Mouse (Mus musculus) forebrain, embryonic 15.5 days (tissue): ENCODE results near the gene Cbx6. TPM values are rescaled to one million over a fixed set of nuclear protein-coding genes. Genes with fewer than 3 reads are reported as not detected.

ENCODE experiments used
- polyA plus RNA-seq: library from polyadenylated mRNA; unstranded; fragments of >200 nt; fragmentation: Nextera tagmentation; extraction: Ambion mirVana; gene quantifications from 2 replicates; pipeline ENCODE4 v1.2.1, GENCODE M21; 2015

The Cbx6 gene
- polyA plus RNA-seq, 1 experiment from 2014 or later, result 52.7 TPM

Other genes starting within 250 kb of the Cbx6 start
- 0.59 and 0.67 TPM in 2 replicates for gene Dmc1, start 229.6 kb downstream of the Cbx6 start, polyA plus RNA-seq
- 4.7 and 5.2 TPM in 2 replicates for gene Fam227a, start 175.7 kb downstream of the Cbx6 start, polyA plus RNA-seq
- 116 and 124 TPM in 2 replicates for gene Cby1, start 175.5 kb downstream of the Cbx6 start, polyA plus RNA-seq
- gene Tomm22, start 163.8 kb downstream of the Cbx6 start, polyA plus RNA-seq, result 264 and 266 TPM in 2 replicates
- 23.3 and 26.8 TPM in 2 replicates for gene Josd1, start 146.8 kb downstream of the Cbx6 start, polyA plus RNA-seq
- 53.9 and 58.0 TPM in 2 replicates for gene Gtpbp1, start 143.8 kb downstream of the Cbx6 start, polyA plus RNA-seq
- 10.5 and 11.6 TPM in 2 replicates for gene Sun2, start 92.2 kb downstream of the Cbx6 start, polyA plus RNA-seq
- 94.8 and 99.9 TPM in 2 replicates for gene Dnal4, start 56.8 kb downstream of the Cbx6 start, polyA plus RNA-seq
- 19.4 and 19.5 TPM in 2 replicates for gene Nptxr, start 29.9 kb downstream of the Cbx6 start, polyA plus RNA-seq
- 0.46 TPM in 1 of 2 replicates, not detected in the other for gene Npcd, start 451 bp downstream of the Cbx6 start, polyA plus RNA-seq
- gene Apobec3, start 57.0 kb upstream of the Cbx6 start, polyA plus RNA-seq, result 6.6 TPM in 2 replicates
- 3.6 TPM in 2 replicates for gene Cbx7, start 136.4 kb upstream of the Cbx6 start, polyA plus RNA-seq
- 3.0 and 3.3 TPM in 2 replicates for gene Pdgfb, start 180.3 kb upstream of the Cbx6 start, polyA plus RNA-seq